Comparison of ENCODE assay signal across 8 mouse cellular contexts in genomic region chr13:111807105-111807595, GRCm38 (mm10). TPM values are rescaled to one million over a fixed set of nuclear protein-coding genes. Genes with fewer than 3 reads are reported as not detected.
DNase-seq lines count a peak whose midpoint lies in the region; ATAC-seq and TF ChIP-seq lines count a peak whose summit lies in the region.

No protein-coding gene starts in this region.

- no peaks in the 10 kb centered on the region for H3K79me3 ChIP-seq in C2C12 (ENCODE audit: low read depth)

- H3K4me1 ChIP-seq in embryonic facial prominence, embryonic 15.5 days: peaks cover 43% of the 10 kb centered on the region
- peaks cover 54% of the 10 kb centered on the region for H3K4me1 ChIP-seq in intestine, embryonic 14.5 days (replicated peaks; ENCODE audit: control insufficient read depth, insufficient read depth, low read length)
- peaks cover 19% of the 10 kb centered on the region for H3K4me1 ChIP-seq in midbrain, embryonic 16.5 days (ENCODE audit: control insufficient read depth, insufficient read depth, low read length)

- intact Hi-C loops in gastrocnemius, postnatal 14 days (cut with DNase I; ENCODE audit: low total_unique reads): no loop called here

- 0 out of 2 replicates have a peak overlapping the region, but pooled peaks have one; percentile 84 for H3K9ac ChIP-seq in embryonic facial prominence, embryonic 15.5 days
- peak overlapping the region; percentile 92 for H3K9ac ChIP-seq in intestine, embryonic 14.5 days (ENCODE audit: low read length)
- peak overlapping the region; percentile 91 for H3K9ac ChIP-seq in midbrain, embryonic 16.5 days (ENCODE audit: low read depth, low read length)

- peak; percentile 36 for DNase-seq in cerebellum, adult 9-10 months
- no peak for DNase-seq in cerebellum, adult 18-20 months
- DNase-seq in intestine, embryonic 14.5 days (ENCODE audit: low spot score): peak; percentile 77
- no peak for DNase-seq in gastrocnemius, postnatal 14 days
- no peak for DNase-seq in gastrocnemius, postnatal 10 days

- peak overlapping the region; percentile 52 for H3K4me3 ChIP-seq in C2C12 (ENCODE audit: insufficient read depth, poor library complexity, severe bottlenecking)
- H3K4me3 ChIP-seq in embryonic facial prominence, embryonic 15.5 days (replicated peaks): peak overlapping the region; percentile 90
- H3K4me3 ChIP-seq in intestine, embryonic 14.5 days (ENCODE audit: low read depth, low read length): peak overlapping the region; percentile 87
- H3K4me3 ChIP-seq in midbrain, embryonic 16.5 days (ENCODE audit: low read depth, low read length): peak overlapping the region; percentile 93

- H3K27me3 ChIP-seq in C2C12 (ENCODE audit: control insufficient read depth, insufficient read depth, insufficient read length): no peaks in the 10 kb centered on the region
- no peaks in the 10 kb centered on the region for H3K27me3 ChIP-seq in embryonic facial prominence, embryonic 15.5 days
- H3K27me3 ChIP-seq in intestine, embryonic 14.5 days (replicated peaks; ENCODE audit: control insufficient read depth, insufficient read depth, low read length): no peaks in the 10 kb centered on the region
- no peaks in the 10 kb centered on the region; the same call in 1 of the 2 replicates for H3K27me3 ChIP-seq in midbrain, embryonic 16.5 days (ENCODE audit: control insufficient read depth, insufficient read depth, low read depth, low read length)

- WGBS in embryonic facial prominence, embryonic 15.5 days: under 1% methylated on average over 11 of the region's 11 CpGs
- WGBS in intestine, embryonic 14.5 days: under 1% methylated on average over 11 of the region's 11 CpGs
- under 1% methylated on average over 11 of the region's 11 CpGs for WGBS in midbrain, embryonic 16.5 days

- 0 out of 2 replicates have a peak overlapping the region, but pooled peaks have one; percentile 48 for H3K27ac ChIP-seq in embryonic facial prominence, embryonic 15.5 days (replicated peaks)
- peak overlapping the region; percentile 94 for H3K27ac ChIP-seq in intestine, embryonic 14.5 days (ENCODE audit: low read depth)
- H3K27ac ChIP-seq in midbrain, embryonic 16.5 days (ENCODE audit: low read length): no peak overlapping the region

- H3K79me2 ChIP-seq in C2C12 (ENCODE audit: control insufficient read depth, insufficient read depth): peaks cover 13% of the 10 kb centered on the region

- no peaks in the 10 kb centered on the region for H3K36me3 ChIP-seq in C2C12 (ENCODE audit: control insufficient read depth, insufficient read depth)
- H3K36me3 ChIP-seq in embryonic facial prominence, embryonic 15.5 days: no peaks in the 10 kb centered on the region
- no peaks in the 10 kb centered on the region for H3K36me3 ChIP-seq in intestine, embryonic 14.5 days (ENCODE audit: control insufficient read depth, insufficient read depth, low read length)
- H3K36me3 ChIP-seq in midbrain, embryonic 16.5 days (ENCODE audit: control insufficient read depth, insufficient read depth, low read length): no peaks in the 10 kb centered on the region

- H3ac ChIP-seq in C2C12 (ENCODE audit: control insufficient read depth, insufficient read length, low read depth): no peak overlapping the region

- peak overlapping the region; percentile 88 for H3K4me2 ChIP-seq in embryonic facial prominence, embryonic 15.5 days (replicated peaks)
- H3K4me2 ChIP-seq in intestine, embryonic 14.5 days (ENCODE audit: low read length): peak overlapping the region; percentile 81
- H3K4me2 ChIP-seq in midbrain, embryonic 16.5 days (ENCODE audit: low read length): peak overlapping the region; percentile 92

- H3K9me3 ChIP-seq in embryonic facial prominence, embryonic 15.5 days (replicated peaks): no peaks in the 10 kb centered on the region
- no peaks in the 10 kb centered on the region for H3K9me3 ChIP-seq in intestine, embryonic 14.5 days (ENCODE audit: control insufficient read depth, low read length)
- no peaks in the 10 kb centered on the region for H3K9me3 ChIP-seq in midbrain, embryonic 16.5 days (replicated peaks; ENCODE audit: control insufficient read depth, low read length, poor library complexity, severe bottlenecking)

- ATAC-seq in embryonic facial prominence, embryonic 15.5 days (ENCODE audit: insufficient number of reproducible peaks, low FRiP score, low TSS enrichment, low read depth): no peak
- no peak for ATAC-seq in intestine, embryonic 14.5 days (replicated peaks; ENCODE audit: low FRiP score, low TSS enrichment, low read depth)
- no peak for ATAC-seq in midbrain, embryonic 16.5 days

- no peak for TF ChIP-seq CTCF in C2C12 (IDR thresholded peaks at IDR 0.05; ENCODE audit: control insufficient read depth, insufficient read depth, insufficient read length)

TF ChIP-seq in C2C12, 6 proteins besides CTCF, POLR2A, EP300 and RAD21:
- TF ChIP-seq CEBPB (IDR thresholded peaks at IDR 0.05; ENCODE audit: low read depth): no peak
- no peak for TF ChIP-seq MYOG (IDR thresholded peaks at IDR 0.05; ENCODE audit: control insufficient read depth, extremely low read depth, insufficient read length)
- no peak for TF ChIP-seq USF1 (IDR thresholded peaks at IDR 0.05; ENCODE audit: low read depth)
- no peak for TF ChIP-seq MYOD1 (IDR thresholded peaks at IDR 0.05; ENCODE audit: control insufficient read depth, insufficient read length, low read depth)
- TF ChIP-seq FOSL1 (IDR thresholded peaks at IDR 0.05; ENCODE audit: insufficient read depth, low read length, poor library complexity, severe bottlenecking): no peak
- TF ChIP-seq MAX (IDR thresholded peaks at IDR 0.05): no peak

RNA-seq across cellular contexts. Expression of gene Map3k1, which starts 1.6 kb away (rescaled TPM):
- polyA plus RNA-seq in C2C12 (2012; fragmentation: generic; extraction: Trizol): 1.5 TPM
- polyA plus RNA-seq in embryonic facial prominence, embryonic 15.5 days (2015; fragmentation: Nextera tagmentation; extraction: Ambion mirVana): 16.3 and 18.0 TPM in 2 replicates
- 30.4 and 33.1 TPM in 2 replicates for polyA plus RNA-seq in intestine, embryonic 14.5 days (2014; fragmentation: Nextera tagmentation; extraction: Ambion mirVana)
- polyA plus RNA-seq in midbrain, embryonic 16.5 days (2015; fragmentation: Nextera tagmentation; extraction: Ambion mirVana): 10.5 and 12.4 TPM in 2 replicates
- total RNA-seq in gastrocnemius, postnatal 14 days (2021): 10 to 100 TPM; 11.9 to 13.4 TPM
- 10 to 100 TPM; 19.0 to 24.4 TPM for total RNA-seq in gastrocnemius, postnatal 10 days (2021)

Comparison
In these comparisons a context has a peak if more than half of its experiments do, and no peak if none do; other contexts are left out.
1. DNase-seq: peak in cerebellum, adult 9-10 months (single experiment) and intestine, embryonic 14.5 days (single experiment); none in cerebellum, adult 18-20 months (0 of 2), gastrocnemius, postnatal 14 days (single experiment) and gastrocnemius, postnatal 10 days (single experiment).
2. Peak in every context shown above with its lines, with median percentiles within 50 percentile points of each other: H3K4me3 ChIP-seq, H3K4me2 ChIP-seq and H3K9ac ChIP-seq.